Mouse (Mus musculus) bone marrow, adult 2 months (tissue): ENCODE data around the gene Msln. TPM values are rescaled to one million over a fixed set of nuclear protein-coding genes. Genes with fewer than 3 reads are reported as not detected.

Experiments
- H3K27ac ChIP-seq: fragments of 200-500 bp; 2 replicates; pipeline ENCODE4 v1.5.1; 2012; ENCODE audit warnings: low read depth, mild to moderate bottlenecking, control low read depth, inconsistent platforms, low read length; ENCODE audit not compliant: control insufficient read depth, poor library complexity, insufficient read depth
- H3K4me1 ChIP-seq: fragments of 200-500 bp; 2 replicates; pipeline ENCODE4 v1.6.1; 2011; ENCODE audit warnings: low read length; ENCODE audit not compliant: control insufficient read depth, insufficient read depth
- H3K4me3 ChIP-seq: fragments of 200-500 bp; replicated peaks from 2 replicates; pipeline ENCODE3; 2011; ENCODE audit warnings: mild to moderate bottlenecking, low read depth, low read length, control low read depth; ENCODE audit not compliant: control insufficient read depth
- CTCF ChIP-seq: fragments of 200-500 bp; IDR thresholded peaks from 2 replicates; pipeline ENCODE4 v1.5.1; 2011; ENCODE audit warnings: low read length, control low read depth; ENCODE audit not compliant: control insufficient read depth, insufficient read depth
- POLR2A ChIP-seq: fragments of 200-500 bp; IDR thresholded peaks from 2 replicates; pipeline ENCODE4 v1.6.1; 2011; ENCODE audit warnings: low read depth, mild to moderate bottlenecking, control low read depth, low read length, borderline replicate concordance; ENCODE audit not compliant: control insufficient read depth
- WGBS: fragments of 180-500 bp; shearing (Covaris S2); methylation state at CpG from one replicate; pipeline ENCODE4 v1.1.7; 2018; 5-methylcytosine and 5-hydroxymethylcytosine counted together
- polyA plus RNA-seq: library from polyadenylated mRNA; stranded (reverse); fragments of >200 nt; gene quantifications from 2 replicates; pipeline ENCODE4 v1.2.4, GENCODE M21; 2011; ENCODE audit warnings: low replicate concordance; ENCODE audit not compliant: missing spikeins, insufficient read depth, insufficient read length

Msln gene
- polyA plus RNA-seq, 1 experiment = 1.7 TPM

GRCm38 (mm10) chr17:25723919-25724318, 30.3 kb downstream of the Msln start:
- peaks cover 3% of the 10 kb centered on the region for H3K4me1 ChIP-seq
- TF ChIP-seq POLR2A (no peak), CTCF (peak; percentile 22; the same call in 1 of the 2 replicates)
- 88% methylated on average over 7 of the region's 7 CpGs for WGBS
- no peak overlapping the region for H3K27ac ChIP-seq
- H3K4me3 ChIP-seq = no peak overlapping the region

- Histone ChIP-seq H3K4me3 (no peak overlapping the region), H3K27ac (no peak overlapping the region), H3K4me1 (peaks cover 3% of the 10 kb centered on the region)
- 97% methylated on average over 19 of the region's 19 CpGs for WGBS
- TF ChIP-seq CTCF (no peak), POLR2A (no peak)
These were observed 30.7 kb downstream of the Msln start for GRCm38 (mm10) chr17:25723470-25723869.

GRCm38 (mm10) chr17:25721476-25721875, 32.7 kb downstream of the Msln start:
- H3K4me1 ChIP-seq = no peaks in the 10 kb centered on the region; the same call in 1 of the 2 replicates
- WGBS = 94% methylated on average over 5 of the region's 5 CpGs
- no peak overlapping the region for H3K4me3 ChIP-seq
- H3K27ac ChIP-seq = no peak overlapping the region
- TF ChIP-seq CTCF (no peak), POLR2A (no peak)

GRCm38 (mm10) chr17:25717691-25718090, 36.5 kb downstream of the Msln start:
- Histone ChIP-seq H3K4me3 (no peak overlapping the region), H3K4me1 (no peaks in the 10 kb centered on the region), H3K27ac (no peak overlapping the region)
- TF ChIP-seq CTCF = no peak
- no peak for TF ChIP-seq POLR2A
- WGBS = 21% methylated on average over 6 of the region's 6 CpGs

GRCm38 (mm10) chr17:25716711-25717637, 37.2 kb downstream of the Msln start, which contains the start of gene Gng13:
TSS of gene Gng13 (plus strand) at chr17:25717171.
- no peaks in the 10 kb centered on the region for H3K4me1 ChIP-seq
- H3K27ac ChIP-seq = no peak within 1 kb of the TSS
- no peak within 1 kb of the TSS for H3K4me3 ChIP-seq
- 2% methylated on average over 45 of the region's 45 CpGs for WGBS
- no peak for TF ChIP-seq POLR2A
- no peak for TF ChIP-seq CTCF

- no peaks in the 10 kb centered on the region for H3K4me1 ChIP-seq
- 13% methylated on average over 6 of the region's 6 CpGs for WGBS
- TF ChIP-seq POLR2A = no peak
- no peak for TF ChIP-seq CTCF
These were observed 38.0 kb downstream of the Msln start for GRCm38 (mm10) chr17:25716130-25716529.

GRCm38 (mm10) chr17:25715627-25716026, 38.6 kb downstream of the Msln start:
- no peak overlapping the region for H3K4me3 ChIP-seq
- no peaks in the 10 kb centered on the region for H3K4me1 ChIP-seq
- WGBS = 58% methylated on average over 3 of the region's 3 CpGs
- TF ChIP-seq CTCF = no peak
- no peak for TF ChIP-seq POLR2A
- H3K27ac ChIP-seq = no peak overlapping the region

More at GRCm38 (mm10) chr17:25716130-25716529, 38.0 kb downstream of the Msln start:
- Histone ChIP-seq H3K27ac (no peak overlapping the region), H3K4me3 (no peak overlapping the region)

- H3K4me1 ChIP-seq = no peaks in the 10 kb centered on the region
- H3K4me3 ChIP-seq = no peak overlapping the region
- TF ChIP-seq CTCF (no peak), POLR2A (no peak)
- H3K27ac ChIP-seq = no peak overlapping the region
- 63% methylated on average over 4 of the region's 4 CpGs for WGBS
These were observed 43.0 kb downstream of the Msln start for GRCm38 (mm10) chr17:25711136-25711535.
